Mouse (Mus musculus): ENCODE data around the gene Nectin3.
"Not testable (repeated sequence)": the region's sequence is repeated elsewhere in the genome, so short reads cannot be mapped to it uniquely, and the experiment has no call there.

The Nectin3 gene

DNA sequence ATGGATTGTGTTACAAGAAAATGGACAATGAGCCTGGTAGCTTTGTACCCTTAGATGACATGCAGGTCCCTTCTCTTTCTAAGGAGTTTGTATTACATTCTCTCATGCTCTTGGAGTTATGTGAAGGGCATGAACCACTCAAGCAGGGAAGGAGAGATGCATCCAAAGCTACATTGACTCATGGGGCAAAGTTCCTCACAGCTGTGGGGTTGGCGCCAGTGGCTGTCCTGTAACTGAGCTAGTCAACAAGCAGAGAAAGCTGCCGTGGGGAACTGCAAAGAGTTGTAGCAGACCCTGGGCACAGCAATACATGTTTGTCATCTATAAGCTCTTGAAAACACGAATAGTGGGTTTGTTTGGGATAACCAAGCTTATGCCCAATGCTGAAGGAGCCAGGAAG lies 82.1 kb downstream of the Nectin3 start:
- DNase-seq (ENCODE audit: low spot score) = no peak

- no peak for DNase-seq (ENCODE audit: low spot score)
Observed at GRCm38 (mm10) chr16:46410739-46411057, 87.6 kb downstream of the Nectin3 start.

DNA sequence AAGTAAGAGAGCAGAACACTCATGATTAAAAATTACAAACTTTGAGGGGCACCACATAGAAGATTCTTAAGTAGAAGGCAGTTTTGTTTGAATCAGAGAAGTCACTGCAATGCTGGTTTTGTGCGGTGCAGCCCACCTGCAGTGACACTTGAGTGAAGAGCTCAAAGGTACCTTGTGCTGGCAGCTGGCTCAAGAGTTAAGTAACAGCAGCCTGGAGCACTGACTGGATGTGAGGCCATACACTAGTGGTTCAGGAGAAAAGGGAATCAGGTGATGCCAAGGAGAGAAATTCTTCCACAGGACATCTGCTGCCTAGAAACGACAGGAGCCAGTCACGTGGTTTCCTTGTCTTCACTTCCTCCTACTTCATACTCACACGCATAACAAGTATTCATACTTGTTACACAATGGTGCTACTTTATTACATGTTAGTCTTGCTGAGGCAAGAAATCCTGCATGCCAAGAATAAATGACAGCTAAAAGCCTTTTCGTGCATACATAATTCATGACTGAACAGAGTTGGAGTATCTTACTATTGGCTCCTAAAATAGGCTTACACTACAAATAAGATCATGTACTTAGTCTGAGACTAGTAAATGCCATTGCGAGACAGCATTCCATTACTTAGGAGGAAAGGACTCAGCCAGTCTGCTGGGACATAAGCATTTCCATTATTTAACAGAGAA lies 88.1 kb downstream of the Nectin3 start:
- no peak for DNase-seq (ENCODE audit: low spot score)

DNA sequence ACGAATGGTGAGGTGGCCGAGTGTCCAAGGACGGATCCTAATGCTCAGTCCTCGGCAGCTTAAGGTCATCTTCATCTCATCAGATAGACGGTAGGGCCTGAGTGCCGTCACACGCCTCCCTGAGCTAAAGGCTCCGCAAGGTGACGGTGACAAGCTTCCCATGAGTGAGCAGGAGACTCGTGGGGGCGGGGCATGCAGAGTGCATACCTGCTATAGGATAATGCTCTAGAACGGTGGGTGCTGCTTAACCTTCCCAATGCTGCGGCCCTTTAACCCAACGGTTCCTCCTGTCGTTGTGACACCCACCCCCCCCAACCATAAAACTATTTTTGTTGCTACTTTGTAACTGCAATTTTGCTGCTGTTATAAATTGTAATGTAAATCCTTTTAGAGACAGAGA lies 90.3 kb downstream of the Nectin3 start:
- no peak for DNase-seq (ENCODE audit: low spot score)

GRCm38 (mm10) chr16:46406844-46407639 lies 91.3 kb downstream of the Nectin3 start:
- DNase-seq (ENCODE audit: low spot score) = no peak

DNA sequence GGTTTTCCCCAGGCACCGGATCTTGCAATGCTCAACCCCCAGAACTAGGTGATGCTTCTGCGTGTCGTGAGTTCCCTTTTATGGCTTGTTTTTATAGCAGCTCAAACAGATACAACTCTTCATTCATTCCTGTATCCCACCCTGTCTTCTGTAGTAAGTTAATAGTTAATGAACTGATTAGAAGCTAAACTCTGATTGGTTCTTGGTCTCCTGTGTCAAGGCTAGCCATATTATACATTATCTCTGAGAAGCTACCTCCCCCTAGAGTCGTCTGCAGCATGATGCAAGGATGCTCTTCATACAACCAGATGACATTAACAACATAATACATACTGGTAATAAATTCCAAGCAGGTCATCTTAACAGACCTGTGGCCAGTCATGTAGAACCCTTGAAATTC lies 100.4 kb downstream of the Nectin3 start:
- DNase-seq (ENCODE audit: low spot score) = no peak

GRCm38 (mm10) chr16:46389415-46390033 lies 108.8 kb downstream of the Nectin3 start:
- no peak for DNase-seq (ENCODE audit: low spot score)

DNA sequence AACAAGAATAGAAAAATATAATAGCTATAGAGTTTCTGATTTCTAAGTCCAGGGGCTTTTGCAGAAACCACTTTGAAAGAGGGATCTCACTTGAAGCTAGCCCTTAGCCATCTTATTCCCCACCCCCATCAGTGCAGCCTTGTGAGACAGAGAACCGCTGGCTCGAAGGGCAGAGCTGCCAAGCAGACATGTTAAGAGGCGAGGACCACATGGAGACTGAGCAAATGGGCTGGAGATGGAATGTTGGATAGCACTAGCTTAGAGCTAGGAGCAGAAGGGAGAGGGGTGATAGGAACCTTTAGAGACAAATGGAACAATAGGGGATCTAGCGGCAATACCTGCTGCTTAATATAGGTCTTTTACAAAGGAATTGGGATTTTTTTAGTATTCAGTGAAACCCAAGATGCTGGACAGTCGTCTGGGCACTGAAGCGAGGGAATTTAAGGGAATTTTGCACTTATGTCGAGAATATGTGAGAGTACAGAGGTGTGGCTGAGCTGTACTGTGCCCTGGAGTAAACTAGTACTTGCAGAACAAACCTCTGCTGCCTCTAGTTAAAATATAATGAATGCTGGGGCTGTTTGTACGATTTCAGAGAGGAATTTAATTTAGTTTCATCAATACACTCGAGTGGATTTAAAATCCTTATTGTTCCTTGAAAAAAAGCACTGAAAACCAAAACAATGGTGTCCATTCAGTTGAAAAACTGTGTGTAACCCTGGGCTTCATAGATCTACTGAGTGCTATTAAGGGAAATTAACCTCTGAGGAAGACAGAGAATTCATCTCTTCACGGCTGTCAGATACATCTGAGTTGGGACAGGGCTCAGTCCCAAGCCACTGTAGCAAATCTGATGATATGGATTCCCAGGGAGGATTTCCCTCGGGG lies 109.6 kb downstream of the Nectin3 start:
- DNase-seq (ENCODE audit: low spot score) = no peak

DNA sequence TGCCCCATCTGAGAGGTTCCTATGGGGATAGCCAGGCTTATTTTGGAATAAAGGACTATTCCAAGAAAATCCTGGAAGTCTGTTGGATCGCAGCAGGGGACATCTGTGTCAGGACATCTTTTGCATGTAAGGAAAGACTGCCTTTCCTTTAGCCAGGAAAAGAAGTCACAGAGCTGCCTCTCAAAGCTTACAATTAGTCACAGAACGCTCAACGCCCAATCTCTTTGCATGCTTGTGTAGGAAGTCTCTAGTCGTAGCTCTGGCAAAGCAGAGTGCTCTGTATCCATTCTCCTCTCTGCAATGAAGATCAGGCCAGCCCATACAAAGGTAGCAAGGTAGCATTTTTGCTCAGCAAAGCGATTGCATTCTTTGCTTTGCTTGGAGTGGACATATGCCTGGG lies 114.0 kb downstream of the Nectin3 start:
- DNase-seq (ENCODE audit: low spot score) = no peak

DNA sequence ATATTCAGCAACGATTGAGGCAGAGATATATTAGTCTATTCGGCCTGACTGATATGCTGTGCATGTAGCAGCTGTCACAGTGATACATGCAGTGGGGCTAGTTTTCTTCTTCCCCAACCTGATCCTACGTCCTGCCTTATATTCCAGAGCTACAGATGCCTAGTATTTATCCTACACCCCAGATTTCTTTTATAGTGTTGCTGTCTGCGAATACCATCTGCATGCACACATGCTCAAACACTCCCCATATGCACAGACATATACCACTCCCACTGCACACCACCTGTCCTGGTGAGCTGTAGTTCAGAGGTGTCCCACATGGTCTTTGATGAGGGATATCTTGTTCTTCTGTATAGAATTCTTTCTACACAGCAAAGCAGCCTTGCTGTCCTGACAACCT lies 115.0 kb downstream of the Nectin3 start:
- DNase-seq (ENCODE audit: low spot score) = no peak

DNA sequence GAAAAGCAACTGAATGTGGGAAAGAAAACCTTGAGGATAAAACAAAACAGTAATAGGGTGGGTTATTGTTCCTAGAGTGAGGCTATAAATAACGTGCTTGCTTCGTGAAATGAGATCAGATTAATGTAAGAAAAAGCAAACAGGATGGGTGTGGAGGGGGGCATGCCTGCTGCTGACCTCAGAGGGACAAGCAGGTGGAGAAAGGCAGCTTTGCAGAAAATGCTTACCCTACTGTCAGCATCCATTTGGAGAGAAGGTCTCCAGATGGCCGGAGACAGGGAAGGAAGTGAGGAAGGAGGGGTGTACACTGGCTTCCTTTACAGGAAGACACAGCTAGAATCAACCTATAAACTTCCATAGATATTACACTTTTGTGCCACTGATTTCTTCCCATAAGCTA lies 121.8 kb downstream of the Nectin3 start:
- DNase-seq (ENCODE audit: low spot score) = no peak

DNA sequence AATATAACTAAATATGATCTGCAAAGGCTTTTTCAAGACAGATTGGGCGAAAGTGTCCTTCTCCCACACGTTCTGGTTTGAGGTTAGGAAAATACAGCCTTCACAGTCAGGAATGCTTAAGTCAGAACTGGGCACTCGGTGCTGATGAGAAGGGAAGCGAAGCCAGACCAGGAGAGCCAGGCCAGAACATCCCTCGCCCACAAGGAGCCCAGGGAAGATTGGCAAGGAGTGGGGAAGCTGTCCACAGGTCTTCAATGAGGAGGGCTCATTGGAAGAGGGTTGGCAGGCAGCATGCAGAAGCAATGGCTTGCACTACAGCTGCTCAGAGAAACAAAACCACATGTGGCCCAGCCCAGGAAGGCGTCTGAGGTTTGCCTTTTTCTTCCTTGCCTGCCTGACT lies 136.3 kb downstream of the Nectin3 start:
- DNase-seq (ENCODE audit: low spot score) = no peak

DNA sequence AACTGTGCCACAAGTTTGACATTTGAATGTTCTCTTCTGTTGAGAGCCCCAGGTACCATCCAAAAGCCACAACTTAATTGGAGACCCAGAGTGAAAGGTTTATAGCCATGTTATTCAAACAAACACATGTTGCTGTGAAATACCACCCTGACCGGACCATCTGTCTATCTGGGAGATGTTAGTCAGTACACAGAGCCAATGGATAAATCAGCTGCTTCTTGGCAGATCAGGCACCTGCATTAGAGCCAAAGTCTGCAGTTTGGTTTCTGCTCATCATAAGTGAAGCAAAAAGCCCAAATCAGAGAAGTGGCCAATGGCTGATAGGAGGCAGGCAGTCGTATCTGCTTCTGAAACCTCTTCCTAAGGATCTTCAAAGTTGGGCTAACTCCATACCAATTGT lies 140.7 kb downstream of the Nectin3 start:
- DNase-seq (ENCODE audit: low spot score) = not testable (repeated sequence)

GRCm38 (mm10) chr16:46356663-46357062 lies 141.7 kb downstream of the Nectin3 start:
- no peak for DNase-seq (ENCODE audit: low spot score)
